Mouse (Mus musculus) c-Kit-positive CD71-positive TER-119-positive erythroid progenitor cells, embryonic 14.5 days (primary cell): Measurements from ENCODE around the gene Tnfaip8l1.

ENCODE experiments used
- DNase-seq: peaks from one replicate; pipeline ENCODE4 v3.0.0-alpha.2; 2013; ENCODE audit warnings: low spot score

Tnfaip8l1 gene

GRCm38 (mm10) chr17:56139355-56139754, 22.9 kb upstream of the Tnfaip8l1 start:
- no peak for DNase-seq

GRCm38 (mm10) chr17:56139858-56140595, 22.2 kb upstream of the Tnfaip8l1 start, which contains the start of gene Sema6b:
Sema6b (minus strand) TSS chr17:56140343.
- no peak for DNase-seq

GRCm38 (mm10) chr17:56141702-56142605, 20.3 kb upstream of the Tnfaip8l1 start:
- DNase-seq = no peak

GRCm38 (mm10) chr17:56144546-56144945, 17.7 kb upstream of the Tnfaip8l1 start:
- no peak for DNase-seq

- no peak for DNase-seq
These were observed 16.1 kb upstream of the Tnfaip8l1 start for GRCm38 (mm10) chr17:56146131-56146530.

- DNase-seq = no peak
These were observed 14.9 kb upstream of the Tnfaip8l1 start for GRCm38 (mm10) chr17:56147420-56147819.

GRCm38 (mm10) chr17:56148280-56148679, 14.0 kb upstream of the Tnfaip8l1 start:
- no peak for DNase-seq

- DNase-seq = no peak
These were observed 13.3 kb upstream of the Tnfaip8l1 start for GRCm38 (mm10) chr17:56148790-56149618.

GRCm38 (mm10) chr17:56149897-56150296, 12.4 kb upstream of the Tnfaip8l1 start:
- DNase-seq = no peak

- DNase-seq = no peak
These were observed 8.6 kb upstream of the Tnfaip8l1 start for GRCm38 (mm10) chr17:56153643-56154042.

- peak; percentile 49 for DNase-seq
These were observed 2.5 kb upstream of the Tnfaip8l1 start for GRCm38 (mm10) chr17:56159729-56160128.

GRCm38 (mm10) chr17:56163523-56164102, 1.3 kb downstream of the Tnfaip8l1 start:
- no peak for DNase-seq

- DNase-seq = no peak
These were observed 2.2 kb downstream of the Tnfaip8l1 start for GRCm38 (mm10) chr17:56164510-56164909.

- no peak for DNase-seq
These were observed 3.4 kb downstream of the Tnfaip8l1 start for GRCm38 (mm10) chr17:56165671-56166070.

GRCm38 (mm10) chr17:56169830-56170229, 7.6 kb downstream of the Tnfaip8l1 start:
- DNase-seq = no peak

- no peak for DNase-seq
These were observed 8.4 kb downstream of the Tnfaip8l1 start for GRCm38 (mm10) chr17:56170636-56171035.

- DNase-seq = no peak
These were observed 9.2 kb downstream of the Tnfaip8l1 start for GRCm38 (mm10) chr17:56171456-56171855.

GRCm38 (mm10) chr17:56171881-56172280, 9.6 kb downstream of the Tnfaip8l1 start:
- DNase-seq = no peak

GRCm38 (mm10) chr17:56173401-56174046, 11.2 kb downstream of the Tnfaip8l1 start:
- no peak for DNase-seq

GRCm38 (mm10) chr17:56175416-56175815, 13.1 kb downstream of the Tnfaip8l1 start:
- DNase-seq = no peak
